Mouse (Mus musculus) naive thymus-derived CD4-positive, alpha-beta T cell, adult 2 months (primary cell): ENCODE results near the gene Ifnl2.
"Not testable (repeated sequence)": the region's sequence is repeated elsewhere in the genome, so short reads cannot be mapped to it uniquely, and the experiment has no call there.

Experiments
- DNase-seq: peaks from one replicate; pipeline ENCODE4 v3.0.0-alpha.2; 2011; ENCODE audit warnings: low read depth

The Ifnl2 gene

GRCm38 (mm10) chr7:28510405-28510974, at the start of gene Ifnl2:
Gene Ifnl2, minus strand, starts transcription at chr7:28510455.
- DNase-seq = not testable (repeated sequence)

GRCm38 (mm10) chr7:28558486-28558885, 48.2 kb upstream of the Ifnl2 start:
- DNase-seq = no peak

GRCm38 (mm10) chr7:28557708-28558107, 47.5 kb upstream of the Ifnl2 start:
- DNase-seq = peak; percentile 53

GRCm38 (mm10) chr7:28557069-28557468, 46.8 kb upstream of the Ifnl2 start:
- no peak for DNase-seq

- no peak for DNase-seq
Measured at GRCm38 (mm10) chr7:28555939-28556535, 45.8 kb upstream of the Ifnl2 start.

- DNase-seq = no peak
Measured at GRCm38 (mm10) chr7:28553076-28553475, 42.8 kb upstream of the Ifnl2 start.

- no peak for DNase-seq
Measured at GRCm38 (mm10) chr7:28547628-28548027, 37.4 kb upstream of the Ifnl2 start.

- no peak for DNase-seq
Measured at GRCm38 (mm10) chr7:28547154-28547553, 36.9 kb upstream of the Ifnl2 start, which contains the start of gene Nccrp1. Gene Nccrp1, minus strand, starts transcription at chr7:28547254.

GRCm38 (mm10) chr7:28546649-28547048, 36.4 kb upstream of the Ifnl2 start:
- DNase-seq = no peak

GRCm38 (mm10) chr7:28545891-28546210, 35.6 kb upstream of the Ifnl2 start:
- no peak for DNase-seq

GRCm38 (mm10) chr7:28545048-28545890, 35.0 kb upstream of the Ifnl2 start:
- DNase-seq = no peak

GRCm38 (mm10) chr7:28544051-28544601, 33.9 kb upstream of the Ifnl2 start:
- DNase-seq = no peak

GRCm38 (mm10) chr7:28540526-28540925, 30.3 kb upstream of the Ifnl2 start, which contains the start of gene Sycn:
Gene Sycn, plus strand, starts transcription at chr7:28540885.
- no peak for DNase-seq

- DNase-seq = not testable (repeated sequence)
Measured at GRCm38 (mm10) chr7:28538886-28539285, 28.6 kb upstream of the Ifnl2 start.

- DNase-seq = no peak
Measured at GRCm38 (mm10) chr7:28532005-28532404, 21.8 kb upstream of the Ifnl2 start.

GRCm38 (mm10) chr7:28527922-28528719, 17.9 kb upstream of the Ifnl2 start:
- peak; percentile 92 for DNase-seq

GRCm38 (mm10) chr7:28522536-28522935, 12.3 kb upstream of the Ifnl2 start, which contains the start of gene Ifnl3:
Gene Ifnl3, plus strand, starts transcription at chr7:28522836.
- not testable (repeated sequence) for DNase-seq

GRCm38 (mm10) chr7:28511441-28511840, 1.2 kb upstream of the Ifnl2 start:
- DNase-seq = no peak

GRCm38 (mm10) chr7:28509121-28509520, 1.1 kb downstream of the Ifnl2 start:
- DNase-seq = not testable (repeated sequence)

- no peak for DNase-seq
Measured at GRCm38 (mm10) chr7:28505585-28505984, 4.7 kb downstream of the Ifnl2 start.

GRCm38 (mm10) chr7:28495426-28495825, 14.8 kb downstream of the Ifnl2 start:
- DNase-seq = no peak

- no peak for DNase-seq
Measured at GRCm38 (mm10) chr7:28492310-28492709, 17.9 kb downstream of the Ifnl2 start.
